Mouse (Mus musculus) macrophage (primary cell): ENCODE measurements around the gene Efcab12. TPM values are rescaled to one million over a fixed set of nuclear protein-coding genes. Genes with fewer than 3 reads are reported as not detected.
"Not testable (repeated sequence)": the region's sequence is repeated elsewhere in the genome, so short reads cannot be mapped to it uniquely, and the experiment has no call there.

ENCODE experiments used
- H3K27ac ChIP-seq: fragments of 350-480 bp; formaldehyde crosslinking; 2 replicates; pipeline ENCODE4 v1.9.0; 2021
- H3K36me3 ChIP-seq: fragments of 350-480 bp; formaldehyde crosslinking; 2 replicates; pipeline ENCODE4 v1.9.0; 2021; ENCODE audit errors: inconsistent target
- H3K4me3 ChIP-seq: fragments of 350-480 bp; formaldehyde crosslinking; 2 replicates; pipeline ENCODE4 v1.9.0; 2021; ENCODE audit errors: inconsistent target
- H3K79me2 ChIP-seq: fragments of 350-480 bp; formaldehyde crosslinking; 2 replicates; pipeline ENCODE4 v1.9.0; 2021; ENCODE audit errors: inconsistent target
- WGBS: methylation state at CpG from one replicate; pipeline ENCODE4 v1.1.7; 2026; ENCODE audit warnings: inconsistent platforms; ENCODE audit not compliant: missing documents; 5-methylcytosine and 5-hydroxymethylcytosine counted together
- polyA plus RNA-seq: library from polyadenylated mRNA; stranded (reverse); fragments of 250-400 nt; gene quantifications from 3 replicates; pipeline ENCODE4 v1.2.4, GENCODE M21; 2018; ENCODE audit warnings: inconsistent platforms

Gene Efcab12
- polyA plus RNA-seq, 1 experiment from 2014 or later: 0.16 TPM

GRCm38 (mm10) chr6:115854432-115854831 is 16.2 kb upstream of the Efcab12 start:
- WGBS: 88% methylated on average over 1 of the region's 2 CpGs
- H3K79me2 ChIP-seq: peaks cover 22% of the 10 kb centered on the region
- H3K4me3 ChIP-seq: no peak overlapping the region
- peaks cover 1% of the 10 kb centered on the region; the same call in 1 of the 2 replicates for H3K36me3 ChIP-seq
- no peak overlapping the region for H3K27ac ChIP-seq

- peaks cover 6% of the 10 kb centered on the region; the same call in 1 of the 2 replicates for H3K36me3 ChIP-seq
- WGBS: 59% methylated on average over 7 of the region's 7 CpGs
- peak overlapping the region; percentile 83 for H3K4me3 ChIP-seq
- H3K79me2 ChIP-seq: peaks cover 22% of the 10 kb centered on the region
- H3K27ac ChIP-seq: peak overlapping the region; percentile 17
These were observed 15.8 kb upstream of the Efcab12 start for GRCm38 (mm10) chr6:115853985-115854384.

- H3K79me2 ChIP-seq: peaks cover 22% of the 10 kb centered on the region
- H3K4me3 ChIP-seq: peak within 1 kb of the TSS; percentile 83
- peak within 1 kb of the TSS; percentile 55 for H3K27ac ChIP-seq
- peaks cover 7% of the 10 kb centered on the region; the same call in 1 of the 2 replicates for H3K36me3 ChIP-seq
- WGBS: under 1% methylated on average over 51 of the region's 51 CpGs
These were observed 15.0 kb upstream of the Efcab12 start, which contains the start of the genes Mbd4 and Ift122 for GRCm38 (mm10) chr6:115853091-115853813. Mbd4 (minus strand) TSS chr6:115853371. Ift122 (plus strand) TSS chr6:115853470.

- peaks cover 22% of the 10 kb centered on the region for H3K79me2 ChIP-seq
- 3% methylated on average over 20 of the region's 20 CpGs for WGBS
These were observed 14.4 kb upstream of the Efcab12 start for GRCm38 (mm10) chr6:115852446-115853090.

GRCm38 (mm10) chr6:115848598-115849304 is 10.5 kb upstream of the Efcab12 start:
- H3K27ac ChIP-seq: no peak overlapping the region
- H3K4me3 ChIP-seq: no peak overlapping the region
- peaks cover 23% of the 10 kb centered on the region for H3K36me3 ChIP-seq

More at GRCm38 (mm10) chr6:115852446-115853090, 14.4 kb upstream of the Efcab12 start:
- peak overlapping the region; percentile 83 for H3K4me3 ChIP-seq
- peaks cover 7% of the 10 kb centered on the region; the same call in 1 of the 2 replicates for H3K36me3 ChIP-seq
- peak overlapping the region; percentile 55 for H3K27ac ChIP-seq

GRCm38 (mm10) chr6:115846640-115847411 is 8.6 kb upstream of the Efcab12 start:
- no peak overlapping the region for H3K4me3 ChIP-seq
- peaks cover 38% of the 10 kb centered on the region for H3K36me3 ChIP-seq
- peak overlapping the region; percentile 52 for H3K27ac ChIP-seq
- H3K79me2 ChIP-seq: peaks cover 17% of the 10 kb centered on the region
- 26% methylated on average over 4 of the region's 8 CpGs for WGBS

More at GRCm38 (mm10) chr6:115848598-115849304, 10.5 kb upstream of the Efcab12 start:
- H3K79me2 ChIP-seq: peaks cover 22% of the 10 kb centered on the region
- WGBS: 95% methylated on average over 10 of the region's 10 CpGs

- Histone ChIP-seq H3K27ac (no peak overlapping the region), H3K4me3 (no peak overlapping the region), H3K36me3 (peaks cover 40% of the 10 kb centered on the region), H3K79me2 (no peaks in the 10 kb centered on the region)
- WGBS: 93% methylated on average over 4 of the region's 4 CpGs
These were observed 6.8 kb upstream of the Efcab12 start for GRCm38 (mm10) chr6:115845006-115845405.

GRCm38 (mm10) chr6:115838745-115839144 is 533 bp upstream of the Efcab12 start:
- H3K4me3 ChIP-seq: no peak overlapping the region
- 82% methylated on average over 5 of the region's 5 CpGs for WGBS
- H3K36me3 ChIP-seq: peaks cover 17% of the 10 kb centered on the region; the same call in 1 of the 2 replicates
- no peaks in the 10 kb centered on the region for H3K79me2 ChIP-seq
- H3K27ac ChIP-seq: no peak overlapping the region

GRCm38 (mm10) chr6:115833861-115834260 is 4.4 kb downstream of the Efcab12 start:
- Histone ChIP-seq H3K27ac (no peak overlapping the region), H3K79me2 (no peaks in the 10 kb centered on the region), H3K36me3 (no peaks in the 10 kb centered on the region), H3K4me3 (no peak overlapping the region)

- H3K4me3 ChIP-seq: no peak overlapping the region
- H3K36me3 ChIP-seq: no peaks in the 10 kb centered on the region
- no peak overlapping the region for H3K27ac ChIP-seq
- WGBS: 95% methylated on average over 2 of the region's 2 CpGs
- no peaks in the 10 kb centered on the region for H3K79me2 ChIP-seq
These were observed 5.9 kb downstream of the Efcab12 start for GRCm38 (mm10) chr6:115832152-115832850.

- no peaks in the 10 kb centered on the region for H3K79me2 ChIP-seq
- no peak overlapping the region for H3K4me3 ChIP-seq
- 56% methylated on average over 5 of the region's 6 CpGs for WGBS
- no peak overlapping the region for H3K27ac ChIP-seq
- no peaks in the 10 kb centered on the region for H3K36me3 ChIP-seq
These were observed 7.2 kb downstream of the Efcab12 start for GRCm38 (mm10) chr6:115830779-115831601.

- not testable (repeated sequence) for H3K27ac ChIP-seq, H3K4me3 ChIP-seq, H3K79me2 ChIP-seq, H3K36me3 ChIP-seq
- 5% methylated on average over 2 of the region's 11 CpGs for WGBS
These were observed 14.3 kb downstream of the Efcab12 start for GRCm38 (mm10) chr6:115823850-115824464.
